Mouse (Mus musculus) MEL (cell line): Measurements from ENCODE around the gene 1700069L16Rik. TPM values are rescaled to one million over a fixed set of nuclear protein-coding genes. Genes with fewer than 3 reads are reported as not detected.

Experiments
- DNase-seq: peaks from one replicate; pipeline ENCODE4 v3.0.0; 2011; ENCODE audit warnings: low read depth, low spot score
- H3K27ac ChIP-seq: 2 replicates; pipeline ENCODE4 v1.5.1; 2012; ENCODE audit warnings: low read depth, mild to moderate bottlenecking, control low read depth, low read length, moderate library complexity; ENCODE audit not compliant: control insufficient read depth
- H3K27me3 ChIP-seq, 2 experiments: fragments of 150-350 bp in 1 of 2; sonication (generic) in 1 of 2; 2 replicates each; pipeline ENCODE4 v1.6.1; 2012; ENCODE audit warnings: low read length in 2 of 2, mild to moderate bottlenecking in 2 of 2, improper control_type of control experiment in 1 of 2, moderate library complexity in 1 of 2; ENCODE audit not compliant: insufficient read depth in 2 of 2, control insufficient read depth in 1 of 2
- H3K36me3 ChIP-seq, 2 experiments: 2 replicates each; pipeline ENCODE4 v1.6.1; 2012 to 2014; ENCODE audit warnings: low read length in 2 of 2, improper control_type of control experiment in 1 of 2, inconsistent platforms in 1 of 2, mild to moderate bottlenecking in 1 of 2; ENCODE audit not compliant: insufficient read depth in 2 of 2, control insufficient read depth in 1 of 2
- H3K4me1 ChIP-seq, 2 experiments: fragments of 150-350 bp in 1 of 2; sonication (generic) in 1 of 2; 2 replicates each; pipeline ENCODE4 v1.6.1; 2012; ENCODE audit warnings: low read length in 2 of 2, improper control_type of control experiment in 1 of 2, mild to moderate bottlenecking in 1 of 2; ENCODE audit not compliant: insufficient read depth in 2 of 2, control insufficient read depth in 1 of 2
- H3K4me3 ChIP-seq, 2 experiments: fragments of 150-350 bp in 1 of 2; sonication (generic) in 1 of 2; 2 replicates each; pipeline ENCODE4 v1.5.1; 2012; ENCODE audit warnings: low read depth in 2 of 2, low read length in 2 of 2, mild to moderate bottlenecking in 2 of 2, moderate library complexity in 2 of 2, control low read depth in 1 of 2, improper control_type of control experiment in 1 of 2; ENCODE audit not compliant: control insufficient read depth in 1 of 2, insufficient read depth in 1 of 2
- H3K79me2 ChIP-seq: 2 replicates; pipeline ENCODE4 v1.6.1; 2012; ENCODE audit warnings: mild to moderate bottlenecking, low read length, moderate library complexity; ENCODE audit not compliant: control insufficient read depth, poor library complexity, insufficient read depth
- H3K9ac ChIP-seq: 2 replicates; pipeline ENCODE4 v1.6.1; 2012; ENCODE audit warnings: low read depth, mild to moderate bottlenecking, control low read depth, low read length, moderate library complexity; ENCODE audit not compliant: control insufficient read depth, poor library complexity, severe bottlenecking
- H3K9me3 ChIP-seq: fragments of 150-350 bp; sonication (generic); replicated peaks from 2 replicates; pipeline ENCODE4 v1.6.1; 2012; ENCODE audit warnings: mild to moderate bottlenecking, low read length, improper control_type of control experiment, moderate library complexity; ENCODE audit not compliant: insufficient read depth
- CHD1 ChIP-seq: IDR thresholded peaks from 2 replicates; pipeline ENCODE4 v1.6.1; 2012; ENCODE audit warnings: low read depth, mild to moderate bottlenecking, inconsistent platforms, low read length, improper control_type of control experiment
- CTCF ChIP-seq, 3 experiments: IDR thresholded peaks in 2 of 3; conservative IDR thresholded peaks in 1 of 3; 2 replicates each; pipeline ENCODE4 v1.5.1; 2011 to 2012; ENCODE audit warnings: low read length in 3 of 3, low read depth in 2 of 3, mild to moderate bottlenecking in 2 of 3, improper control_type of control experiment in 1 of 3, inconsistent platforms in 1 of 3, mixed read lengths in 1 of 3, moderate library complexity in 1 of 3; ENCODE audit not compliant: control insufficient read depth in 1 of 3, insufficient read depth in 1 of 3, poor library complexity in 1 of 3, severe bottlenecking in 1 of 3
- ELF1 ChIP-seq: IDR thresholded peaks from 2 replicates; pipeline ENCODE4 v1.6.1; 2014; ENCODE audit warnings: low read depth, mild to moderate bottlenecking, inconsistent platforms, low read length, improper control_type of control experiment, moderate library complexity
- EP300 ChIP-seq, 2 experiments: IDR thresholded peaks; 2 replicates each; pipeline ENCODE4 v1.6.1; 2011; ENCODE audit warnings: improper control_type of control experiment in 2 of 2, low read length in 2 of 2, low read depth in 1 of 2, mild to moderate bottlenecking in 1 of 2
- GATA1 ChIP-seq: IDR thresholded peaks from 2 replicates; pipeline ENCODE4 v1.6.1; 2011; ENCODE audit warnings: low read depth, low read length, improper control_type of control experiment
- HCFC1 ChIP-seq: IDR thresholded peaks from 2 replicates; pipeline ENCODE4 v1.6.1; 2012; ENCODE audit warnings: low read depth, mild to moderate bottlenecking, inconsistent platforms, low read length, improper control_type of control experiment, moderate library complexity
- KAT2A ChIP-seq: conservative IDR thresholded peaks from 2 replicates; pipeline ENCODE4 v1.6.1; 2012; ENCODE audit warnings: low read depth, low read length, improper control_type of control experiment, inconsistent platforms
- MAFK ChIP-seq: IDR thresholded peaks from 2 replicates; pipeline ENCODE4 v1.6.1; 2011; ENCODE audit warnings: low read depth, mild to moderate bottlenecking, low read length, improper control_type of control experiment, borderline replicate concordance
- MAZ ChIP-seq: IDR thresholded peaks from 2 replicates; pipeline ENCODE4 v1.6.1; 2012; ENCODE audit warnings: low read depth, mild to moderate bottlenecking, inconsistent platforms, low read length, improper control_type of control experiment
- MYC ChIP-seq: IDR thresholded peaks from 2 replicates; pipeline ENCODE4 v1.6.1; 2011; ENCODE audit warnings: low read depth, mild to moderate bottlenecking, low read length, improper control_type of control experiment, moderate library complexity
- NELFE ChIP-seq: IDR thresholded peaks from 2 replicates; pipeline ENCODE4 v1.6.1; 2011; ENCODE audit warnings: low read depth, low read length, improper control_type of control experiment
- POLR2A ChIP-seq, 2 experiments: IDR thresholded peaks; 2 replicates each; pipeline ENCODE4 v1.6.1; 2011 to 2012; ENCODE audit warnings: low read length in 2 of 2, mild to moderate bottlenecking in 2 of 2, control low read depth in 1 of 2, improper control_type of control experiment in 1 of 2, low read depth in 1 of 2, moderate library complexity in 1 of 2; ENCODE audit not compliant: control insufficient read depth in 1 of 2, insufficient read depth in 1 of 2, poor library complexity in 1 of 2
- POLR2AphosphoS5 ChIP-seq: IDR thresholded peaks from 2 replicates; pipeline ENCODE4 v1.6.1; 2012; ENCODE audit warnings: low read depth, borderline replicate concordance, mild to moderate bottlenecking, inconsistent platforms, low read length, moderate library complexity, mixed read lengths
- RAD21 ChIP-seq: IDR thresholded peaks from 2 replicates; pipeline ENCODE4 v1.6.1; 2011; ENCODE audit warnings: mild to moderate bottlenecking, low read depth, low read length, improper control_type of control experiment
- RCOR1 ChIP-seq: IDR thresholded peaks from 2 replicates; pipeline ENCODE4 v1.6.1; 2012; ENCODE audit warnings: low read depth, mild to moderate bottlenecking, inconsistent platforms, low read length, improper control_type of control experiment
- SIN3A ChIP-seq: IDR thresholded peaks from 2 replicates; pipeline ENCODE4 v1.6.1; 2012; ENCODE audit warnings: low read length, improper control_type of control experiment, inconsistent platforms
- SMC3 ChIP-seq: IDR thresholded peaks from 2 replicates; pipeline ENCODE4 v1.6.1; 2011; ENCODE audit warnings: low read depth, low read length, improper control_type of control experiment
- TAL1 ChIP-seq: IDR thresholded peaks from 2 replicates; pipeline ENCODE4 v1.6.1; 2012; ENCODE audit warnings: mild to moderate bottlenecking, inconsistent platforms, low read length, moderate library complexity, mixed read lengths
- TBP ChIP-seq: IDR thresholded peaks from 2 replicates; pipeline ENCODE4 v1.8.0; 2011; ENCODE audit warnings: low read depth, low read length, improper control_type of control experiment
- TCF12 ChIP-seq: IDR thresholded peaks from 2 replicates; pipeline ENCODE4 v1.6.1; 2014; ENCODE audit warnings: low read depth, mild to moderate bottlenecking, inconsistent platforms, low read length, improper control_type of control experiment, moderate library complexity
- UBTF ChIP-seq: IDR thresholded peaks from 2 replicates; pipeline ENCODE4 v1.6.1; 2012; ENCODE audit warnings: low read depth, mild to moderate bottlenecking, inconsistent platforms, low read length, improper control_type of control experiment, moderate library complexity, borderline replicate concordance; ENCODE audit not compliant: insufficient read depth
- ZC3H11A ChIP-seq: IDR thresholded peaks from 2 replicates; pipeline ENCODE4 v1.6.1; 2012; ENCODE audit warnings: low read depth, mild to moderate bottlenecking, inconsistent platforms, low read length, improper control_type of control experiment
- ZKSCAN1 ChIP-seq: IDR thresholded peaks from 2 replicates; pipeline ENCODE4 v1.6.1; 2012; ENCODE audit warnings: low read depth, mild to moderate bottlenecking, inconsistent platforms, low read length, improper control_type of control experiment, moderate library complexity
- ZMIZ1 ChIP-seq: IDR thresholded peaks from 2 replicates; pipeline ENCODE4 v1.6.1; 2012; ENCODE audit warnings: low read depth, mild to moderate bottlenecking, inconsistent platforms, low read length, improper control_type of control experiment, moderate library complexity
- polyA plus RNA-seq, 2 experiments: library from polyadenylated mRNA; stranded (reverse) in 1 of 2; unstranded in 1 of 2; fragments of >175 nt in 1 of 2; fragments of >200 nt in 1 of 2; gene quantifications; 2 replicates each; pipeline versions ENCODE4 v1.2.1 to v1.2.4; 2012; ENCODE audit warnings: low replicate concordance in 2 of 2, low read depth in 1 of 2; ENCODE audit not compliant: insufficient read length in 2 of 2, insufficient read depth in 1 of 2, missing spikeins in 1 of 2
- total RNA-seq: library from RNA; depleted of rRNA; stranded (reverse); fragments of 300-350 nt; gene quantifications from 2 replicates; pipeline ENCODE4 v1.2.3, GENCODE M21; 2012

The 1700069L16Rik gene
- total and polyA plus RNA-seq, 3 experiments, result not detected

DNA sequence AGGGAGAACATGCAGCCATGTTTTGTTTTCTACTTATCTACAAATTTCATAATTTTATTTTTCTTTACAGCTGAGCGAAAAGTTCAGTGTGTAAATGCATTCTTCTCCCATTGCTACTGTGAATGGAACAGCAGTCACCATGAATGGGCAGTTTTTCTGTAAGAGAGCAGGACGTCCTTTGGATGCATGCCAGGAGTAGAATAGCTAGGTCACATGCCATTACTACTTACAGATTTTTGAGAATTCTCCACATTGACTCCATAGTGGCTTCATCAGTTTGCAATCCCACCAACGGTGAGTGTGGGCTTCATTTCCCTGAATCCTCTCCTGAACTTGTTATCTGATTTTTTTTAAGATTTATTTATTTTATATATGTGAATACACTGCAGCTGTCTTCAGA is 54.5 kb downstream of the 1700069L16Rik start:
- Histone ChIP-seq H3K4me1 (no peaks in the 10 kb centered on the region), H3K27ac (no peak overlapping the region), H3K36me3 (no peaks in the 10 kb centered on the region), H3K27me3 (no peaks in the 10 kb centered on the region), H3K4me3 (no peak overlapping the region), H3K9ac (no peak overlapping the region), H3K9me3 (no peaks in the 10 kb centered on the region), H3K79me2 (no peaks in the 10 kb centered on the region)
- TF ChIP-seq CTCF (IDR thresholded peaks at IDR 0.05 in 2 of 3, conservative IDR thresholded peaks at IDR 0.05 in 1 of 3; ENCODE audit: control insufficient read depth in 1 of 3, insufficient read depth in 1 of 3, low read depth in 2 of 3, low read length in 3 of 3, poor library complexity in 1 of 3, severe bottlenecking in 1 of 3) (no peak), NELFE (no peak), HCFC1 (no peak), TAL1 (no peak), ZMIZ1 (no peak), TBP (no peak), RCOR1 (no peak), MYC (no peak)
- DNase-seq, result no peak

DNA sequence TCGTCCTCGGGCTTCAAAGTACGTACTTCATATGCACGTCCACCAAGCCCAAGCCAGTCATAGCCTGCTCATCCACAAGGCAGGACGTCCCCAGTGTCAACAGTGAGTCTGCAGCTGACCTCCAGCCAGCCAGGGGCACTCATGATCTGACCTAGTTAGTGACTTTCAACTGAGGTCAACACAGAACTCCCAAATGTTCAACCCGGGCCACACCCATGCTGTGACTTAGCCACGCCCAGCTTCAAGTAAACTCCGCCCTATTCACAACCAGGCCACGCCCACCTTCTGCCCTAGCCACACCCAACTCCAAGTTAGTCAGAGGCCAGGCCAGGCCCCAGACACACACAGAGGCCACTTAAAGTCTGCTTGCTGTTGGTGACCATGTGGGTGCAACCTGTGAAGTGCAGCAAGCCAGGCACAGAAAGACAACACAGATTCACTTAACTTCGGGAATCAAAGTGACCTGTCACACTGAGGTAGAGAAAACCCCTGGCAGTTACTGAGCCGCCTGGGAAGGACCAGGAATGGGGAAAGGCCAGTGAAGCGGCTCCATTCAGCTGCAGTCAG is 59.9 kb downstream of the 1700069L16Rik start:
- no peaks in the 10 kb centered on the region for H3K27me3 ChIP-seq
- no peaks in the 10 kb centered on the region; the same call in 1 of the 2 replicates for H3K9me3 ChIP-seq
- TF ChIP-seq KAT2A (no peak), ZMIZ1 (no peak), CTCF (IDR thresholded peaks at IDR 0.05 in 2 of 3, conservative IDR thresholded peaks at IDR 0.05 in 1 of 3; ENCODE audit: control insufficient read depth in 1 of 3, insufficient read depth in 1 of 3, low read depth in 2 of 3, low read length in 3 of 3, poor library complexity in 1 of 3, severe bottlenecking in 1 of 3) (no peak), EP300 (IDR thresholded peaks at IDR 0.05; ENCODE audit: low read depth in 1 of 2, low read length in 2 of 2) (no peak), ZKSCAN1 (no peak)
- DNase-seq, result no peak
- H3K36me3 ChIP-seq, result no peaks in the 10 kb centered on the region
- H3K27ac ChIP-seq, result no peak overlapping the region
- no peak overlapping the region for H3K9ac ChIP-seq
- H3K4me1 ChIP-seq, result no peaks in the 10 kb centered on the region
- H3K4me3 ChIP-seq, result no peak overlapping the region
- no peaks in the 10 kb centered on the region for H3K79me2 ChIP-seq

- Histone ChIP-seq H3K79me2 (no peaks in the 10 kb centered on the region), H3K4me3 (no peak overlapping the region), H3K9me3 (no peaks in the 10 kb centered on the region; the same call in 1 of the 2 replicates), H3K27me3 (no peaks in the 10 kb centered on the region), H3K4me1 (no peaks in the 10 kb centered on the region), H3K36me3 (no peaks in the 10 kb centered on the region), H3K9ac (no peak overlapping the region), H3K27ac (no peak overlapping the region)
- no peak for TF ChIP-seq KAT2A
- TF ChIP-seq TCF12, result no peak
- no peak for TF ChIP-seq CTCF (IDR thresholded peaks at IDR 0.05 in 2 of 3, conservative IDR thresholded peaks at IDR 0.05 in 1 of 3; ENCODE audit: control insufficient read depth in 1 of 3, insufficient read depth in 1 of 3, low read depth in 2 of 3, low read length in 3 of 3, poor library complexity in 1 of 3, severe bottlenecking in 1 of 3)
- TF ChIP-seq ELF1, result no peak
- TF ChIP-seq ZC3H11A, result no peak
- no peak for TF ChIP-seq POLR2AphosphoS5
- TF ChIP-seq RCOR1, result no peak
- TF ChIP-seq HCFC1, result no peak
- TF ChIP-seq TBP, result no peak
- TF ChIP-seq ZKSCAN1, result no peak
- no peak for TF ChIP-seq SIN3A
- TF ChIP-seq SMC3, result no peak
- TF ChIP-seq MAZ, result no peak
- TF ChIP-seq POLR2A (IDR thresholded peaks at IDR 0.05; ENCODE audit: control insufficient read depth in 1 of 2, insufficient read depth in 1 of 2, low read depth in 1 of 2, low read length in 2 of 2, poor library complexity in 1 of 2), result no peak
- no peak for TF ChIP-seq MAFK
- TF ChIP-seq RAD21, result no peak
- no peak for TF ChIP-seq GATA1
- TF ChIP-seq UBTF, result no peak
- TF ChIP-seq CHD1, result no peak
- DNase-seq, result no peak
Measured at GRCm38 (mm10) chr5:113664127-113664526, 60.4 kb downstream of the 1700069L16Rik start.
